Mouse (Mus musculus) thymus, adult 2 months (tissue): ENCODE measurements around the gene Frmpd4.

ENCODE experiments used
- CTCF ChIP-seq: fragments of 200-500 bp; IDR thresholded peaks from 2 replicates; pipeline ENCODE4 v1.5.1; 2012; ENCODE audit warnings: mild to moderate bottlenecking, control low read depth, low read length, moderate library complexity, borderline replicate concordance; ENCODE audit not compliant: control insufficient read depth, poor library complexity, insufficient read depth; ENCODE audit errors: extremely low read depth
- POLR2A ChIP-seq: fragments of 200-500 bp; IDR thresholded peaks from 2 replicates; pipeline ENCODE4 v1.6.1; 2012; ENCODE audit warnings: mild to moderate bottlenecking, low read length, control low read depth, moderate library complexity; ENCODE audit not compliant: control insufficient read depth, poor library complexity, insufficient read depth; ENCODE audit errors: extremely low read depth

DNA sequence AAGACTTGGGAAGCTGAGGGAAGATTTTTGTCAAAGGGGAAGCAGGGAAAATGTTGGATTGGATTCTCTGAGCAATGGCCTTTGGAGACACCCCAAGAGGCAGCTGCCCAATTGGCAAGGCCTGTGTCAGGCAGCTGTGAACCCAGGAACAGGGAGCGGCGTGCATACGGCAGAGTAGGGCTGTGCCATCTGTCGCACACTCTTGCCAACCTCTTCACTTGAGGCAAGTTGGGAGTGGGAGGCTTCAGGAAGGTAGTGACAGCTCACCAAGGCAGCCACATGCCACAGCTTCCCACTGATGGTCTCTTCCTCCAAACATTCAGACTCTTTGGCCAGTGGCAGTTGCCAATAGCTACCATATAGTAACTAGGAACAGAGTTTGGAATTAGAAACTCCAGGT is 147.2 kb downstream of the Frmpd4 start:
- TF ChIP-seq CTCF, result no peak
- TF ChIP-seq POLR2A, result no peak
